In genomic region chr14:74019421-74019820, GRCm38 (mm10) we compare ENCODE assay signal across 28 mouse cellular contexts.
"Had no signal": no experiment of that assay in that cellular context is flagged by ENCODE, and none has a peak within 500 bp of the region (broad histone marks: within the 10 kb centered on the region; RNA-seq: fewer than 3 reads in every experiment).

No protein-coding gene starts in this region.

- H3K9ac ChIP-seq: embryonic facial prominence, embryonic 12.5 days; embryonic facial prominence, embryonic 13.5 days; embryonic facial prominence, embryonic 15.5 days; forebrain, embryonic 12.5 days; forebrain, embryonic 13.5 days; forebrain, postnatal 0 days had no signal

- H3K4me3 ChIP-seq: embryonic facial prominence, embryonic 10.5 days; embryonic facial prominence, embryonic 12.5 days; embryonic facial prominence, embryonic 13.5 days; embryonic facial prominence, embryonic 15.5 days; erythroblast, embryonic 14.5 days; forebrain, embryonic 10.5 days; forebrain, embryonic 12.5 days; forebrain, embryonic 13.5 days; gastrocnemius, adult 2 months; heart, adult 2 months had no signal

- H3K36me3 ChIP-seq: embryonic facial prominence, embryonic 10.5 days; embryonic facial prominence, embryonic 12.5 days; embryonic facial prominence, embryonic 13.5 days; embryonic facial prominence, embryonic 15.5 days; forebrain, embryonic 10.5 days; forebrain, embryonic 12.5 days had no signal

- DNase-seq: cerebellum, adult 18-20 months; cerebellum, adult 2 months; cerebellum, adult 8-10 months; cerebellum, adult 9-10 months; cerebellum, adult 9-11 months; cerebellum, postnatal 10 days; cerebellum, postnatal 14 days; cerebellum, postnatal 25 days; cerebellum, postnatal 36 days; embryo, embryonic 11 days; forebrain, postnatal 0 days; gastrocnemius, adult 2 months; gastrocnemius, postnatal 10 days; gastrocnemius, postnatal 14 days; gastrocnemius, postnatal 25 days; gastrocnemius, postnatal 36 days; heart, adult 11 months; heart, adult 18-20 months; heart, adult 2 months had no signal

- H3K4me1 ChIP-seq: embryonic facial prominence, embryonic 10.5 days; embryonic facial prominence, embryonic 12.5 days; embryonic facial prominence, embryonic 13.5 days; embryonic facial prominence, embryonic 15.5 days; forebrain, embryonic 10.5 days; forebrain, embryonic 12.5 days; forebrain, embryonic 13.5 days had no signal

- H3K27ac ChIP-seq: embryonic facial prominence, embryonic 10.5 days; embryonic facial prominence, embryonic 12.5 days; embryonic facial prominence, embryonic 13.5 days; embryonic facial prominence, embryonic 15.5 days; forebrain, embryonic 10.5 days; forebrain, embryonic 12.5 days; forebrain, embryonic 13.5 days; gastrocnemius, adult 2 months; heart, adult 2 months had no signal

- H3K9me3 ChIP-seq: embryonic facial prominence, embryonic 10.5 days; embryonic facial prominence, embryonic 12.5 days; embryonic facial prominence, embryonic 13.5 days; embryonic facial prominence, embryonic 15.5 days; forebrain, embryonic 10.5 days; forebrain, embryonic 12.5 days; forebrain, embryonic 13.5 days had no signal

- ATAC-seq: forebrain, embryonic 13.5 days; forebrain, embryonic 16.5 days; forebrain, postnatal 0 days had no signal

- H3K27me3 ChIP-seq: embryonic facial prominence, embryonic 12.5 days; embryonic facial prominence, embryonic 13.5 days; embryonic facial prominence, embryonic 15.5 days; forebrain, embryonic 12.5 days; forebrain, embryonic 13.5 days had no signal

- H3K4me2 ChIP-seq: embryonic facial prominence, embryonic 12.5 days; embryonic facial prominence, embryonic 13.5 days; embryonic facial prominence, embryonic 15.5 days; forebrain, embryonic 12.5 days; forebrain, embryonic 13.5 days had no signal
